24 mouse cellular contexts compared by ENCODE assay signal in genomic region chr17:14579671-14580070, GRCm38 (mm10).
DNase-seq lines count a peak whose midpoint lies in the region; ATAC-seq and TF ChIP-seq lines count a peak whose summit lies in the region.
"Had no signal": no experiment of that assay in that cellular context is flagged by ENCODE, and none has a peak within 500 bp of the region (broad histone marks: within the 10 kb centered on the region; RNA-seq: fewer than 3 reads in every experiment).

No protein-coding gene starts in this region.

- H3K79me2 ChIP-seq in CH12.LX (replicated peaks; ENCODE audit: control insufficient read depth, extremely low read depth, insufficient read depth, poor library complexity, severe bottlenecking): no peaks in the 10 kb centered on the region

- 72% methylated on average over 3 of the region's 3 CpGs for WGBS in heart, embryonic 12.5 days

- dilution Hi-C loops in CH12.LX (cut with MboI; ENCODE audit: extremely low pct_ligation_motif_present, extremely low pct_unique_long_range_greater_than_20kb, low sequenced_read_pairs): no loop called here

- H3K9me3 ChIP-seq in heart, embryonic 12.5 days (replicated peaks): no peaks in the 10 kb centered on the region
- no peaks in the 10 kb centered on the region for H3K9me3 ChIP-seq in CH12.LX (replicated peaks; ENCODE audit: low read length)
- H3K9me3 ChIP-seq: G1E had no signal

- no peak overlapping the region for H3K4me3 ChIP-seq in heart, embryonic 12.5 days
- H3K4me3 ChIP-seq in CH12.LX (replicated peaks in 1 of 3; ENCODE audit: low read depth in 2 of 3, low read length in 2 of 3, poor library complexity in 1 of 3): no peak overlapping the region

- H3K4me1 ChIP-seq in heart, embryonic 12.5 days (replicated peaks): peaks cover 7% of the 10 kb centered on the region
- H3K4me1 ChIP-seq in CH12.LX (ENCODE audit: control insufficient read depth in 1 of 2, insufficient read depth in 2 of 2): peaks cover 4 to 7% of the 10 kb centered on the region in 2 experiments

- intact Hi-C loops in gastrocnemius, postnatal 14 days (cut with DNase I; ENCODE audit: low total_unique reads): no loop called here

- no peaks in the 10 kb centered on the region for H3K36me3 ChIP-seq in heart, embryonic 12.5 days
- H3K36me3 ChIP-seq in CH12.LX (replicated peaks in 1 of 2; ENCODE audit: control insufficient read depth in 1 of 2, insufficient read depth in 1 of 2, low read length in 1 of 2): no peaks in the 10 kb centered on the region
- H3K36me3 ChIP-seq: G1E had no signal

- TF ChIP-seq RAD21 in CH12.LX (IDR thresholded peaks at IDR 0.05; ENCODE audit: low read depth, low read length): no peak

- no peak for ATAC-seq in heart, embryonic 12.5 days (ENCODE audit: insufficient number of reproducible peaks, low FRiP score)
- ATAC-seq: activated CD4-positive, CD25-positive, alpha-beta regulatory T cell, adult 4 months; CD4-positive, CD25-positive, alpha-beta regulatory T cell, adult 4 months; Patski had no signal

- H3K9ac ChIP-seq in heart, embryonic 12.5 days: no peak overlapping the region
- H3K9ac ChIP-seq in CH12.LX (ENCODE audit: insufficient read depth, low read depth): no peak overlapping the region

- in situ Hi-C loops in CH12.LX (cut with MboI; ENCODE audit: low pct_ligation_motif_present, low pct_unique_long_range_greater_than_20kb, low sequenced_read_pairs): no loop called here

- TF ChIP-seq POLR2A in CH12.LX (IDR thresholded peaks at IDR 0.05; ENCODE audit: low read depth, low read length): no peak

- H3K4me2 ChIP-seq in heart, embryonic 12.5 days: no peak overlapping the region
- H3K4me2 ChIP-seq in CH12.LX (ENCODE audit: insufficient read depth, low read depth, poor library complexity, severe bottlenecking): no peak overlapping the region

- TF ChIP-seq CTCF in CH12.LX (conservative IDR thresholded peaks at IDR 0.05 in 1 of 2, IDR thresholded peaks at IDR 0.05 in 1 of 2; ENCODE audit: low read depth in 2 of 2, low read length in 2 of 2): no peak

- TF ChIP-seq EP300 in CH12.LX (IDR thresholded peaks at IDR 0.05; ENCODE audit: low read length): no peak

- DNase-seq in heart, adult 11 months: peak; percentile 85
- DNase-seq in A20 (ENCODE audit: low read depth, low spot score) (peak; percentile 24), CH12.LX (ENCODE audit: extremely low read depth) (peak; percentile 21), adipocyte (ENCODE audit: low spot score) (peak; percentile 64), liver (no peak)
- DNase-seq in gastrocnemius, postnatal 14 days: no peak
- no peak for DNase-seq in neural tube, embryonic 10.5 days (ENCODE audit: extremely low spot score, low spot score)
- DNase-seq: adrenal gland, adult 2 months; adrenal gland, adult 8-10 months; adrenal gland, postnatal 10 days; adrenal gland, postnatal 14 days; adrenal gland, postnatal 25 days; adrenal gland, postnatal 36 days; B cell, adult 2 months; cerebellum, adult 11 months; cerebellum, adult 11-12 months; cerebellum, adult 18-20 months; cerebellum, adult 2 months; cerebellum, adult 8-10 months had no signal

- no peak overlapping the region for H3K27ac ChIP-seq in heart, embryonic 12.5 days (ENCODE audit: poor library complexity, severe bottlenecking)
- H3K27ac ChIP-seq in CH12.LX (ENCODE audit: insufficient read depth, low read depth): no peak overlapping the region

- no peaks in the 10 kb centered on the region for H3K27me3 ChIP-seq in heart, embryonic 12.5 days (replicated peaks)
- no peaks in the 10 kb centered on the region for H3K27me3 ChIP-seq in CH12.LX (replicated peaks)
- H3K27me3 ChIP-seq: Patski had no signal

TF ChIP-seq in CH12.LX, 34 proteins besides CTCF, POLR2A, EP300 and RAD21:
- TF ChIP-seq E2F4 (IDR thresholded peaks at IDR 0.05; ENCODE audit: insufficient replicate concordance, low read depth, low read length) (no peak), BHLHE40 (IDR thresholded peaks at IDR 0.05; ENCODE audit: low read depth, low read length) (no peak), MAX (IDR thresholded peaks at IDR 0.05; ENCODE audit: low read length) (no peak), ELF1 (IDR thresholded peaks at IDR 0.05; ENCODE audit: low read depth, low read length) (no peak), UBTF (IDR thresholded peaks at IDR 0.05; ENCODE audit: low read depth, low read length) (no peak), MYC (IDR thresholded peaks at IDR 0.05; ENCODE audit: low read depth, low read length) (no peak), MEF2A (IDR thresholded peaks at IDR 0.05; ENCODE audit: borderline replicate concordance, low read depth, low read length) (no peak), ZMIZ1 (IDR thresholded peaks at IDR 0.05; ENCODE audit: low read depth, low read length) (no peak), HCFC1 (IDR thresholded peaks at IDR 0.05; ENCODE audit: low read depth, low read length) (no peak)

Comparison
In these comparisons a context has a peak if more than half of its experiments do, and no peak if none do; other contexts are left out.
1. DNase-seq: peak in heart, adult 11 months (single experiment), A20 (single experiment), CH12.LX (single experiment) and adipocyte (single experiment); none in gastrocnemius, postnatal 14 days (single experiment), neural tube, embryonic 10.5 days (single experiment) and liver (single experiment).